Mouse (Mus musculus) heart, postnatal 0 days (tissue): ENCODE data around the gene Cers6. TPM values are rescaled to one million over a fixed set of nuclear protein-coding genes. Genes with fewer than 3 reads are reported as not detected.

Experiments used
- ATAC-seq: fragments of 200-750 bp; cut with Nextera tagmentation; 2 replicates; pipeline ENCODE4 v1.8.0; 2017; ENCODE audit warnings: low read depth, moderate number of reproducible peaks, moderate library complexity; ENCODE audit not compliant: insufficient read depth
- DNase-seq: peaks from one replicate; pipeline ENCODE4 v3.0.0-alpha.2; 2016; ENCODE audit warnings: low spot score
- H3K27ac ChIP-seq: fragments of 300-500 bp; sonication (generic); 2 replicates; pipeline ENCODE4 v1.5.1; 2014; ENCODE audit warnings: low read depth, mild to moderate bottlenecking
- H3K27me3 ChIP-seq: fragments of 300-500 bp; sonication (generic); 2 replicates; pipeline ENCODE4 v1.6.1; 2014; ENCODE audit warnings: low read length, mixed read lengths; ENCODE audit not compliant: control insufficient read depth, insufficient read depth
- H3K36me3 ChIP-seq: fragments of 300-500 bp; sonication (generic); replicated peaks from 2 replicates; pipeline ENCODE4 v1.6.1; 2014; ENCODE audit warnings: low read length, mixed read lengths; ENCODE audit not compliant: control insufficient read depth, insufficient read depth
- H3K4me1 ChIP-seq: fragments of 300-500 bp; sonication (generic); 2 replicates; pipeline ENCODE4 v1.6.1; 2014; ENCODE audit warnings: antibody characterized with exemption; ENCODE audit not compliant: control insufficient read depth, insufficient read depth
- H3K4me2 ChIP-seq: fragments of 300-500 bp; sonication (generic); 2 replicates; pipeline ENCODE4 v1.6.1; 2014; ENCODE audit warnings: low read depth, mild to moderate bottlenecking, low read length, moderate library complexity
- H3K4me3 ChIP-seq: fragments of 300-500 bp; sonication (generic); 2 replicates; pipeline ENCODE4 v1.5.1; 2014; ENCODE audit warnings: low read depth, low read length
- H3K9ac ChIP-seq: fragments of 300-500 bp; sonication (generic); replicated peaks from 2 replicates; pipeline ENCODE4 v1.6.1; 2014; ENCODE audit warnings: low read depth, low read length, mixed read lengths
- H3K9me3 ChIP-seq: fragments of 300-500 bp; sonication (generic); replicated peaks from 2 replicates; pipeline ENCODE4 v1.6.1; 2016; ENCODE audit warnings: low read length; ENCODE audit not compliant: control insufficient read depth
- CTCF ChIP-seq: IDR thresholded peaks from 2 replicates; pipeline ENCODE4 v1.5.1; 2016; ENCODE audit warnings: antibody characterized with exemption, control low read depth, low read depth
- EP300 ChIP-seq: IDR thresholded peaks from 2 replicates; pipeline ENCODE4 v1.6.1; 2016; ENCODE audit warnings: antibody characterized with exemption, low read depth
- WGBS: fragments of 180-500 bp; shearing (Covaris S2); extraction: QIAGEN DNeasy Blood & Tissue Kit; methylation state at CpG from one replicate; pipeline ENCODE4 v1.1.7; 2014; 5-methylcytosine and 5-hydroxymethylcytosine counted together
- polyA plus RNA-seq: library from polyadenylated mRNA; unstranded; fragments of >200 nt; fragmentation: Nextera tagmentation; extraction: Ambion mirVana; gene quantifications from 2 replicates; pipeline ENCODE4 v1.2.1, GENCODE M21; 2015
- total RNA-seq: library from RNA; depleted of rRNA; stranded (reverse); fragments of >200 nt; gene quantifications from 2 replicates; pipeline ENCODE4 v1.2.3, GENCODE M21; 2014; ENCODE audit warnings: low replicate concordance

Cers6 gene
- total and polyA plus RNA-seq, 2 experiments from 2014 or later: 8.5 to 36.0 TPM

DNA sequence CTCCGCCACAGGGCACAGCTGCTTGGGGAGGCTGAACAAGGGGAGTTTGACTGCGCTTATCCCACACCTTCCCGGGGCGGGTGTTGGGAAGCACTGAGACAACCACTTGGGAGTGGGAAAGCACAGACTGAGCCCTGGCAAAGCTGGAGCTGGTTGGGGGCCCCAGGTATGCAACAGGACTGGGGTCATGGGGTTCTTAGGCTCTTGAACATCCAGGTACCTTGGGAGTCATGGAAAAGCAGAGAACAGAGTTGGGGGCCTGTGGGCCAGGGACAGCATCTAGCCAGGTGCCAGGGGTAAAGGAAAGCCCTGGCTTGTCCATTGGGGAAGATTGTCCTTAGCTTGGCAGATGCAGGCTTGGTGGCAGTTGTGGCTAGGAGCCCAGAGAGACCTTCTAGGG lies 31.2 kb downstream of the Cers6 start:
- 94% methylated on average over 4 of the region's 4 CpGs for whole genome bisulfite sequencing
- Histone ChIP-seq H3K36me3 (no peaks in the 10 kb centered on the region), H3K4me3 (no peak overlapping the region), H3K27me3 (no peaks in the 10 kb centered on the region), H3K9me3 (no peaks in the 10 kb centered on the region), H3K9ac (no peak overlapping the region), H3K27ac (no peak overlapping the region), H3K4me1 (peaks cover 20% of the 10 kb centered on the region), H3K4me2 (no peak overlapping the region)
- TF ChIP-seq CTCF (no peak), EP300 (no peak)
- DNase-seq: no peak
- no peak for ATAC-seq

DNA sequence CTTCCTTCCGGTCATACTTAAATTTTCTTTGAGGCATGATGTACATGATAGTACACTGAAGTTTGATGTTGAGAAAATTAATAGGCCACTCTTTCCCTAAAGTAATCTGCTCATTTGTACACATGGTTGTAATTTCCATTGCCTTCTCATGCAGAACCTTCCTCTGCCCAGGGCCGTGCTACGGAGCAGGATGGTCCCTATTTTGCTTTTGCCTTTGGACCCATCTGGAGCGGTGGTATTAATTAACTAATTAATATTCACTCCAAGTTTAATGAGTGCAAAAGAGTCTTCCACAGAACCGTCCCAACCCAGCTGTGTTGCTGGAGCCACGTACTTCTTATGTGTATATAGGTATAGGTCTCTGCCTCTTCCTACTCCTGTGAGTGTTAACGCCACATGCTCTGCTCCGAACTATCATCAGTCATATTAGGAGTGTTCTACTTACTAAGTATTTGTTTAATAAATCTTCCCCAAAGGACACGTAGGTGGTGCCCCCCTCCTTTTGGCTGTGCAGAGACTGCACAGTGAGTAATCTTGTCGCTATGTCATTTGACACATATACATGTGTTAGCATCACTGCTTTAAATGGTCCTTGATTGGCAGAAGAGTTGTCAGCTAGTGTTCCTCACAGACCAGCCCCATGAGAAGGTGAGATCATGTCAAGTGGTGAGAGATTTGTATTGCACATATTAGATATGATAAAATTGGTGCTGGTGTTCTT lies 34.0 kb downstream of the Cers6 start:
- ATAC-seq (no peak; the same call in 1 of the 2 replicates), DNase-seq (no peak)
- H3K27ac ChIP-seq: peak overlapping the region; percentile 55; the same call in 1 of the 2 replicates

DNA sequence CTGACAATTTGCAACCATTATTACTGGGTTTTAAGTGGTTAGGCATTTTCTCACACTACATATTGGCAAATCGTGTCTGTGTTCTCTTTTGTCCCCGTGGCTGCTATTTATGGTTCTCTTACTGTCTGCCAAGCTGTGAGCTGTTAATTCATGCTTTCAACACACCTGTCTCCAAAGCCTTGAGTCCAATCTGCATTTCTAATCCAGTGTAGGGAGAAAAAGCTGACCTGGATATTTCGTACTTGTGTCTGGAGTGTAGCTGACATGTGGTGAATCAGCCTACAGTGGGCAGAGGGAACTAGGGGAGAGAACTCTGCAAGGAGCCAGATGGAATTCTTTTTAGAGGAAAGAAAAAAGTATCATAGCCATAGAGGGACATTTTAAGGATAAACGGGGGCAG lies 35.0 kb downstream of the Cers6 start:
- H3K27ac ChIP-seq: peak overlapping the region; percentile 55
- no peaks in the 10 kb centered on the region for H3K9me3 ChIP-seq
- peak overlapping the region; percentile 38 for H3K4me2 ChIP-seq
- peaks cover 28% of the 10 kb centered on the region for H3K4me1 ChIP-seq
- no peaks in the 10 kb centered on the region for H3K27me3 ChIP-seq
- H3K9ac ChIP-seq: no peak overlapping the region
- 33% methylated on average over 4 of the region's 4 CpGs for WGBS
- no peak overlapping the region for H3K4me3 ChIP-seq
- TF ChIP-seq EP300: peak; percentile 71; the same call in 1 of the 2 replicates
- TF ChIP-seq CTCF: no peak
- peak; percentile 66 for DNase-seq
- H3K36me3 ChIP-seq: no peaks in the 10 kb centered on the region
- ATAC-seq: peak; percentile 79

More for the DNA sequence above, 34.0 kb downstream of the Cers6 start:
- Histone ChIP-seq H3K4me3 (no peak overlapping the region), H3K9ac (no peak overlapping the region), H3K4me2 (no peak overlapping the region), H3K36me3 (no peaks in the 10 kb centered on the region), H3K9me3 (no peaks in the 10 kb centered on the region), H3K27me3 (no peaks in the 10 kb centered on the region), H3K4me1 (peaks cover 20% of the 10 kb centered on the region)
- no peak for TF ChIP-seq CTCF
- TF ChIP-seq EP300: no peak
- 79% methylated on average over 10 of the region's 10 CpGs for WGBS

DNA sequence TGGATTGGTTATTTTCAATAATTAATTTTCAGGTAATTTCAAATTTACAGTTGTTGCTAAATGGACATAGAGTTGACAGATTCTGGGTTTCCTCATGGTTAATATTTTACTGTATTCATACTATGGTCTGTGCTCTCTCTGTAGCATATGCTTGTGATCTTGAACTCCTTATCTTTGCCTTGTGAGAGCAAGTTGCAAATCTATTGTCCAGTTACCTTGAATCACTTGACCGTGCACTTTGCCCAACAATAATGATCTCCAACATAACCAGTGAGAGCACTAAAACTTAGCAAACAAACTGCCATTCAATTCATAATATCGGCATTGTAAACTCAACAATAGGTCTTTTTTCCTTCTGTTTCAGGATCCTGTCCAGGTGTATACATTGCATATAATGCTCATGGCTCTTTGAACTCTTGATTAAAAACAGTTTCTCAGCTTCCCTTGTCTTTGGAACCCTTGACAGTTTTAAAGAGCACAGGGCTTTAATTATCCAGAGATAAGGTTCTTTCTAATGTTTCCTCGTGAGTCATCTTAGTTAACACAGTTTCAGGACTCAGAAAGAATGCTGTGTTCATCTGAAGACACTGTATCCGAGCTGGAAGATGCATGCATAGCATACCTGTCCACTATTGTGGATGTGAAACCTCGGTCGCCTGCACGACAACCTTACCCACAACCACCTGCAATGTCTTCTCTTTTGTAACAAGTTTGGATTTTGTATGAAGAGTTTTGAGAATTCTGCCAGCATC lies 38.7 kb downstream of the Cers6 start:
- Histone ChIP-seq H3K9me3 (no peaks in the 10 kb centered on the region), H3K27ac (no peak overlapping the region), H3K4me1 (peaks cover 29% of the 10 kb centered on the region), H3K27me3 (no peaks in the 10 kb centered on the region), H3K36me3 (no peaks in the 10 kb centered on the region), H3K9ac (no peak overlapping the region), H3K4me2 (no peak overlapping the region), H3K4me3 (no peak overlapping the region)
- 71% methylated on average over 7 of the region's 7 CpGs for WGBS
- TF ChIP-seq CTCF: no peak
- TF ChIP-seq EP300: no peak
- DNase-seq (no peak), ATAC-seq (no peak)

DNA sequence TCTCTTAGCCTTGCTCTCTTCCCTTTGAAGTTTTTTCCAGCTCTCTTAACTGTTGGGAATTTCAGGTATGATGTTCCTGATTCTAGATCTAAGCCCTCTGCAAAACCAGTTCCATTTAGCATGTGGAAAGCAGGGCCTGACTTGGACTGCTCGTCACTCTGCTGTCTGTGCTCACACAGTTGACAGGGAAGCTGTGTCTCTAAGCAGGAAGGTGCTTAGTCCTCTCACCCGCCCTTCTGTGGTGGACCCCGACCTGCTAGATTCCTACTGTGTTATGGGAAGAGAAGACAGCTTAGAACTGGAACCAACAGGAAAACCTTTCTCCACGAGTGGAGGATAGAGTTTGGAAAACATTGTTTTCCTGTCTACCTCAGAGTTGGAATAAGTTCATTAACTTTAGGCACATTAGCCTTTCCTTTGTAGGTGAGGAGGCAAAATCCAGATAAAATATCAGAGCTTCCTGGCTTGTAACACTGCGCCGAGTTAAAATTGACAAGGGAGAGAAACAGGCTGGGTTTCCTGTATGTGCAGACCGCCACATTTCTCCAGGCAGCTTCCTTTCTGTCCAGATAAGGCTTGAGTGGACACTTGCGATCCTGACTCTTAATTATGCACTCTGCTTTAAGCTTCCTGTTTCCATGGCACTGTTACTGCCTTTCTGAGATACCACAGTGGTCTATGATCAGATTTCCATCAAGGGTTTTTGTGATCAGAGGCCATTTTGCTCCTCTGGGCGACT lies 39.6 kb downstream of the Cers6 start:
- H3K9ac ChIP-seq: peak overlapping the region; percentile 34; the same call in 1 of the 2 replicates
- no peaks in the 10 kb centered on the region for H3K36me3 ChIP-seq
- peak overlapping the region; percentile 60 for H3K27ac ChIP-seq
- H3K4me3 ChIP-seq: no peak overlapping the region
- no peaks in the 10 kb centered on the region for H3K27me3 ChIP-seq
- DNase-seq (peak; percentile 31), ATAC-seq (0 out of 2 replicates have a peak, but pooled peaks have one; percentile 57)
- 30% methylated on average over 9 of the region's 9 CpGs for WGBS
- no peaks in the 10 kb centered on the region for H3K9me3 ChIP-seq
- peak overlapping the region; percentile 30 for H3K4me2 ChIP-seq
- H3K4me1 ChIP-seq: peaks cover 23% of the 10 kb centered on the region
- TF ChIP-seq EP300: no peak
- no peak for TF ChIP-seq CTCF
